Mouse (Mus musculus): ENCODE measurements around the gene Whrn. TPM values are rescaled to one million over a fixed set of nuclear protein-coding genes. Genes with fewer than 3 reads are reported as not detected.
A peak's percentile ranks its signal among the peaks of the same experiment; 100 is the strongest.

Whrn gene
- polyA plus RNA-seq, 1 experiment from 2014 or later = 0.61 TPM

- H3K36me3 ChIP-seq (replicated peaks; ENCODE audit: insufficient read depth, low read length) = no peaks in the 10 kb centered on the region
- TF ChIP-seq EP300 (IDR thresholded peaks at IDR 0.05; ENCODE audit: low read depth) = no peak
- TF ChIP-seq CTCF (IDR thresholded peaks at IDR 0.05; ENCODE audit: low read depth) = peak; percentile 49
- no peak overlapping the region for H3K9ac ChIP-seq (replicated peaks)
- peaks cover 7% of the 10 kb centered on the region; the same call in 1 of the 2 replicates for H3K4me1 ChIP-seq (ENCODE audit: insufficient read depth)
- WGBS (ENCODE audit: insufficient replicate concordance) = 34% methylated on average over 3 of the region's 3 CpGs
- no peak overlapping the region for H3K27ac ChIP-seq (ENCODE audit: low read depth)
- peaks cover 41% of the 10 kb centered on the region for H3K27me3 ChIP-seq (ENCODE audit: insufficient read depth, low read length)
- ATAC-seq (no peak), DNase-seq (no peak)
- H3K4me2 ChIP-seq (ENCODE audit: low read depth, low read length) = no peak overlapping the region
- no peak overlapping the region for H3K4me3 ChIP-seq (ENCODE audit: low read depth, low read length)
- no peaks in the 10 kb centered on the region for H3K9me3 ChIP-seq (ENCODE audit: low read length)
Observed at GRCm38 (mm10) chr4:63498346-63498745, 2.6 kb upstream of the Whrn start.

- Histone ChIP-seq H3K4me2 (ENCODE audit: low read depth, low read length) (peak overlapping the region; percentile 73), H3K4me1 (ENCODE audit: insufficient read depth) (peaks cover 7% of the 10 kb centered on the region; the same call in 1 of the 2 replicates), H3K9me3 (ENCODE audit: low read length) (no peaks in the 10 kb centered on the region), H3K4me3 (ENCODE audit: low read depth, low read length) (peak overlapping the region; percentile 59), H3K27ac (ENCODE audit: low read depth) (no peak overlapping the region), H3K36me3 (replicated peaks; ENCODE audit: insufficient read depth, low read length) (no peaks in the 10 kb centered on the region), H3K9ac (replicated peaks) (no peak overlapping the region), H3K27me3 (ENCODE audit: insufficient read depth, low read length) (peaks cover 46% of the 10 kb centered on the region)
- TF ChIP-seq EP300 (IDR thresholded peaks at IDR 0.05; ENCODE audit: low read depth) = no peak
- no peak for TF ChIP-seq CTCF (IDR thresholded peaks at IDR 0.05; ENCODE audit: low read depth)
- no peak for ATAC-seq
- DNase-seq = no peak
- 8% methylated on average over 6 of the region's 6 CpGs for WGBS (ENCODE audit: insufficient replicate concordance)
Observed at GRCm38 (mm10) chr4:63496312-63496711, 521 bp upstream of the Whrn start.

GRCm38 (mm10) chr4:63494967-63495914 lies 550 bp downstream of the Whrn start:
- no peaks in the 10 kb centered on the region for H3K9me3 ChIP-seq (ENCODE audit: low read length)
- peak overlapping the region; percentile 39; the same call in 1 of the 2 replicates for H3K9ac ChIP-seq (replicated peaks)
- no peak overlapping the region for H3K27ac ChIP-seq (ENCODE audit: low read depth)
- peak overlapping the region; percentile 59 for H3K4me3 ChIP-seq (ENCODE audit: low read depth, low read length)
- H3K27me3 ChIP-seq (ENCODE audit: insufficient read depth, low read length) = peaks cover 41% of the 10 kb centered on the region
- DNase-seq = peak; percentile 63
- peaks cover 7% of the 10 kb centered on the region; the same call in 1 of the 2 replicates for H3K4me1 ChIP-seq (ENCODE audit: insufficient read depth)
- H3K4me2 ChIP-seq (ENCODE audit: low read depth, low read length) = peak overlapping the region; percentile 73
- TF ChIP-seq EP300 (IDR thresholded peaks at IDR 0.05; ENCODE audit: low read depth) (no peak), CTCF (IDR thresholded peaks at IDR 0.05; ENCODE audit: low read depth) (no peak)
- ATAC-seq = peak; percentile 69
- WGBS (ENCODE audit: insufficient replicate concordance) = 2% methylated on average over 102 of the region's 107 CpGs
- no peaks in the 10 kb centered on the region for H3K36me3 ChIP-seq (replicated peaks; ENCODE audit: insufficient read depth, low read length)

- peak overlapping the region; percentile 73 for H3K4me2 ChIP-seq (ENCODE audit: low read depth, low read length)
- H3K9ac ChIP-seq (replicated peaks) = peak overlapping the region; percentile 26; the same call in 1 of the 2 replicates
- WGBS (ENCODE audit: insufficient replicate concordance) = 3% methylated on average over 43 of the region's 43 CpGs
- H3K27me3 ChIP-seq (ENCODE audit: insufficient read depth, low read length) = peaks cover 38% of the 10 kb centered on the region
- peaks cover 7% of the 10 kb centered on the region; the same call in 1 of the 2 replicates for H3K4me1 ChIP-seq (ENCODE audit: insufficient read depth)
- H3K36me3 ChIP-seq (replicated peaks; ENCODE audit: insufficient read depth, low read length) = no peaks in the 10 kb centered on the region
- H3K4me3 ChIP-seq (ENCODE audit: low read depth, low read length) = peak overlapping the region; percentile 59
- TF ChIP-seq CTCF (IDR thresholded peaks at IDR 0.05; ENCODE audit: low read depth) (no peak), EP300 (IDR thresholded peaks at IDR 0.05; ENCODE audit: low read depth) (no peak)
- no peak overlapping the region for H3K27ac ChIP-seq (ENCODE audit: low read depth)
- ATAC-seq (no peak), DNase-seq (no peak)
- H3K9me3 ChIP-seq (ENCODE audit: low read length) = no peaks in the 10 kb centered on the region
Observed at GRCm38 (mm10) chr4:63494401-63494966, 1.3 kb downstream of the Whrn start.

GRCm38 (mm10) chr4:63493351-63494121 lies 2.3 kb downstream of the Whrn start:
- 70% methylated on average over 9 of the region's 9 CpGs for WGBS (ENCODE audit: insufficient replicate concordance)

More at GRCm38 (mm10) chr4:63493351-63494121, 2.3 kb downstream of the Whrn start:
- Histone ChIP-seq H3K4me3 (ENCODE audit: low read depth, low read length) (no peak overlapping the region), H3K4me2 (ENCODE audit: low read depth, low read length) (no peak overlapping the region), H3K9ac (replicated peaks) (no peak overlapping the region), H3K27me3 (ENCODE audit: insufficient read depth, low read length) (peaks cover 38% of the 10 kb centered on the region), H3K36me3 (replicated peaks; ENCODE audit: insufficient read depth, low read length) (no peaks in the 10 kb centered on the region), H3K4me1 (ENCODE audit: insufficient read depth) (peaks cover 7% of the 10 kb centered on the region; the same call in 1 of the 2 replicates), H3K9me3 (ENCODE audit: low read length) (no peaks in the 10 kb centered on the region), H3K27ac (ENCODE audit: low read depth) (no peak overlapping the region)
- TF ChIP-seq CTCF (IDR thresholded peaks at IDR 0.05; ENCODE audit: low read depth) (no peak), EP300 (IDR thresholded peaks at IDR 0.05; ENCODE audit: low read depth) (no peak)
- ATAC-seq (no peak), DNase-seq (no peak)
